Mouse (Mus musculus) hindbrain, embryonic 14.5 days (tissue): Measurements from ENCODE around the gene Rad51d. TPM values are rescaled to one million over a fixed set of nuclear protein-coding genes. Genes with fewer than 3 reads are reported as not detected.

Source experiments
- ATAC-seq: fragments of 200-750 bp; cut with Nextera tagmentation; 2 replicates; pipeline ENCODE4 v1.8.0; 2017; ENCODE audit warnings: moderate number of reproducible peaks, mild to moderate bottlenecking, moderate TSS enrichment, moderate library complexity; ENCODE audit not compliant: low FRiP score
- DNase-seq: peaks from one replicate; pipeline ENCODE4 v3.0.0-alpha.2; 2015; ENCODE audit warnings: low spot score
- H3K27ac ChIP-seq: fragments of 300-500 bp; sonication (generic); 2 replicates; pipeline ENCODE4 v1.5.1; 2014; ENCODE audit warnings: mild to moderate bottlenecking, moderate library complexity
- H3K27me3 ChIP-seq: fragments of 300-500 bp; sonication (generic); 2 replicates; pipeline ENCODE4 v1.6.1; 2014; ENCODE audit warnings: mild to moderate bottlenecking, low read length, mixed read lengths; ENCODE audit not compliant: control insufficient read depth, insufficient read depth
- H3K36me3 ChIP-seq: fragments of 300-500 bp; sonication (generic); replicated peaks from 2 replicates; pipeline ENCODE4 v1.6.1; 2014; ENCODE audit not compliant: control insufficient read depth, insufficient read depth
- H3K4me1 ChIP-seq: fragments of 300-500 bp; sonication (generic); replicated peaks from 2 replicates; pipeline ENCODE4 v1.6.1; 2014; ENCODE audit warnings: antibody characterized with exemption, low read length, mixed read lengths; ENCODE audit not compliant: control insufficient read depth, insufficient read depth
- H3K4me2 ChIP-seq: fragments of 300-500 bp; sonication (generic); replicated peaks from 2 replicates; pipeline ENCODE4 v1.6.1; 2014; ENCODE audit warnings: mild to moderate bottlenecking, moderate library complexity
- H3K4me3 ChIP-seq: fragments of 300-500 bp; sonication (generic); replicated peaks from 2 replicates; pipeline ENCODE4 v1.5.1; 2014; ENCODE audit warnings: mild to moderate bottlenecking, low read length
- H3K9ac ChIP-seq: fragments of 300-500 bp; sonication (generic); 2 replicates; pipeline ENCODE4 v1.6.1; 2014
- H3K9me3 ChIP-seq: fragments of 300-500 bp; sonication (generic); 2 replicates; pipeline ENCODE4 v1.6.1; 2016; ENCODE audit warnings: low read length; ENCODE audit not compliant: control insufficient read depth
- WGBS: fragments of 180-500 bp; shearing (Covaris S2); extraction: QIAGEN DNeasy Blood & Tissue Kit; methylation state at CpG from one replicate; pipeline ENCODE4 v1.1.7; 2014; 5-methylcytosine and 5-hydroxymethylcytosine counted together
- polyA plus RNA-seq: library from polyadenylated mRNA; unstranded; fragments of >200 nt; fragmentation: Nextera tagmentation; extraction: Ambion mirVana; gene quantifications from 2 replicates; pipeline ENCODE4 v1.2.1, GENCODE M21; 2014

The Rad51d gene
- polyA plus RNA-seq, 1 experiment from 2014 or later = 14.3 TPM

DNA sequence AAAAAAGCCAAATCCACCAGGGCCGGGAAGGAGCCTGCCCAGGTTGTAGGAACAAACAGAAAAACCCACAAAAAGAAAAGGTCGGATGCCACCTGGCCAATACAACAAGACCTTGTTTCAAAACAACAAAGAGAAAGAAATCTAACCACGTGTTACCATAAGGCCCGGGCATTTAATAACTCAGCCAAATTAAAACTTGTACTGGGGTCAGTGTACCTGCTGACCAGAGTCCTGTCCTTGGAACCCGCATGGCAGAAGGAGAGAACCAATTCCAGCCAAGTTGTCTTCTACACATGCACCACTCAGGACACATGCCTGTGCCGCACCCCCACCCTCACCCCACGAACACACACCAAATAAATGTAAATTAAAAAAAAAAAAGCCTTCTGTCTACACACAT, 37.5 kb downstream of the Rad51d start:
- H3K36me3 ChIP-seq = no peaks in the 10 kb centered on the region
- no peak for DNase-seq
- no peaks in the 10 kb centered on the region for H3K9me3 ChIP-seq
- H3K9ac ChIP-seq = no peak overlapping the region
- H3K4me1 ChIP-seq = peaks cover 6% of the 10 kb centered on the region
- ATAC-seq = no peak
- H3K27me3 ChIP-seq = no peaks in the 10 kb centered on the region
- no peak overlapping the region for H3K4me2 ChIP-seq
- no peak overlapping the region for H3K27ac ChIP-seq
- H3K4me3 ChIP-seq = no peak overlapping the region
- 92% methylated on average over 7 of the region's 7 CpGs for WGBS

DNA sequence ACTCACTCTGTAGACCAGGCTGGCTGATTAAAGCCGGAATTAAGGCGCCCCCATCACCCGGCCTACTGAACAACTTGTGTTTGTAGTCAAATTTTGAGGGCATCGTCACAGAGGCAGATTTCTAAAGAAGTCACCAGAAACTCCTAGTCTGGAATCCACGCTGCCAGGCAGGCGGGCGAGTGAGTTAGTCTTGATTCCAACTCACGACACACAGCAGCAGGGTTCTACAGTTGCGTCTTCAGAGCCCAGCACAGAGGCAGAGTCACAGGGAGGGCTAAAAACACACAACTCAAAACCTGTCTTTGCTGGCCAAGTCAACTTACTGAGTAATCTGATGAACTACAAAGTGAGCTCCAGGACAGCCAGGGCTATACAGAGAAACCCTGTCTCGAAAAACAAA, 37.9 kb downstream of the Rad51d start:
- Histone ChIP-seq H3K4me3 (no peak overlapping the region), H3K27me3 (no peaks in the 10 kb centered on the region), H3K4me1 (peaks cover 6% of the 10 kb centered on the region), H3K36me3 (no peaks in the 10 kb centered on the region), H3K4me2 (no peak overlapping the region), H3K27ac (no peak overlapping the region), H3K9me3 (no peaks in the 10 kb centered on the region), H3K9ac (no peak overlapping the region)
- ATAC-seq (no peak), DNase-seq (no peak)
- 85% methylated on average over 10 of the region's 10 CpGs for WGBS

DNA sequence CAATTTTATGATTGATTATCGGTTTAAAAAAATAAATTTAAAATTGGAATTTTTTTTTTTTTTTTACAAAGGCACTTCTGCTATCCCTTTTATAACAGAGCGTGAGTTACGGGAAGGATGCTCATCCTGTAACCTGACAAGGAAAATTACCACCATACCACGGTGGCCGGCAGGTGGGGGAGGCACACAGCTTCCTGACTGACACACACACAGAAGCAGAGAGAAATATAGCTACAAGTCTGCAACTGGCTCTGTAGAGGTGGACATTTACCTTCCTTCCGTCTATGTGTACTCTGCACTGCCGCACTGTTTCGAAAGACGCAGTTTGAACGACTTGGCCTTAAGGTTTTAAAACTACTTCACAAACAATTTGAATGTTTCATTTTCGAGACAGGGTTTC, 38.3 kb downstream of the Rad51d start:
- 87% methylated on average over 11 of the region's 11 CpGs for WGBS

DNA sequence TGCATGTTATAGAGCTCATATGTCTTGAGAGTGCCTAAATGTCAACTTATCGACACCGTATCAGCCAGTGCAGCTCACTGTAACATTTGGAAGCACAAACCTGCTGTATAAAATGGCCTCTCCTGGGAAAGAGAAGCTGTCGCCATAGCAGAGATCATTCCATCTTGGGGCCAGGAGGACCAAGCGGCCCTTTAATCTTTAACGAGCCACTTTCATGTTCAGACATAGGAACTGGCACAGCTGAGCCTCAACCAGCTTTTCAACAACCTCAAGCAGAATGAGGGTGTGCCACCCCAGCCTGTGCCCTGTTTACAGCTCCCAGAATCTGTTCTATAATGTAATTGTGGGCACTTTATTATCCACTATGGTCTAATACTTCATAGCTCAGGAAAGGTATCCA, 40.2 kb downstream of the Rad51d start:
- peak overlapping the region; percentile 32; the same call in 1 of the 2 replicates for H3K27ac ChIP-seq
- DNase-seq (no peak), ATAC-seq (no peak)
- no peak overlapping the region for H3K4me3 ChIP-seq
- H3K27me3 ChIP-seq = no peaks in the 10 kb centered on the region
- no peak overlapping the region for H3K9ac ChIP-seq
- no peaks in the 10 kb centered on the region for H3K9me3 ChIP-seq
- WGBS = 46% methylated on average over 5 of the region's 5 CpGs
- H3K4me2 ChIP-seq = no peak overlapping the region
- H3K36me3 ChIP-seq = no peaks in the 10 kb centered on the region
- H3K4me1 ChIP-seq = peaks cover 16% of the 10 kb centered on the region

More for the DNA sequence above, 38.3 kb downstream of the Rad51d start:
- Histone ChIP-seq H3K9ac (no peak overlapping the region), H3K4me1 (peaks cover 6% of the 10 kb centered on the region), H3K36me3 (no peaks in the 10 kb centered on the region), H3K4me3 (no peak overlapping the region), H3K27ac (no peak overlapping the region), H3K27me3 (no peaks in the 10 kb centered on the region), H3K4me2 (no peak overlapping the region; the same call in 1 of the 2 replicates), H3K9me3 (no peaks in the 10 kb centered on the region)
- DNase-seq (no peak), ATAC-seq (no peak)

DNA sequence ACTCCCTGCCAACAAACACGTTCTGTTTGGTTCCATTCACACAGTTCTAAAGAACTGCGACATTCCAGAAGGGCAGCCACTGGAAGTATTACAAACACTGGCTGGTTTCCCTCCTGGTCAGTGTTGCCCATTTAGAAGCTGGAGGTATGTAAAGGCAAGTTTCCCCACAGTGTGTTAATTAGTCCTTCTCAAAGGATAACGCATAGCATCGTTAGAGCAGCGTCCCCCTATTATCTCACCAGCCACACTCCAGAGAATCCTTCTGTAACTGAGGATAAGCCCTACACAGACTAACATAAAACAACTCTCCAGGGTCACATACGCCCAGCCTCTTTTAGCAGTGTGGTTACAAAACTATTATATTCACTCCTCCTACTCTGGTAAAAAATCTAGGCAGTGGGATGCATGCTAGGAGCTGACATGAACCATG, 42.8 kb downstream of the Rad51d start:
- no peaks in the 10 kb centered on the region for H3K36me3 ChIP-seq
- 26% methylated on average over 6 of the region's 6 CpGs for WGBS
- no peak overlapping the region for H3K4me2 ChIP-seq
- no peak for DNase-seq
- H3K27me3 ChIP-seq = no peaks in the 10 kb centered on the region
- no peak overlapping the region for H3K27ac ChIP-seq
- no peaks in the 10 kb centered on the region for H3K9me3 ChIP-seq
- no peak overlapping the region for H3K4me3 ChIP-seq
- H3K4me1 ChIP-seq = peaks cover 22% of the 10 kb centered on the region
- no peak overlapping the region for H3K9ac ChIP-seq
- ATAC-seq = no peak

DNA sequence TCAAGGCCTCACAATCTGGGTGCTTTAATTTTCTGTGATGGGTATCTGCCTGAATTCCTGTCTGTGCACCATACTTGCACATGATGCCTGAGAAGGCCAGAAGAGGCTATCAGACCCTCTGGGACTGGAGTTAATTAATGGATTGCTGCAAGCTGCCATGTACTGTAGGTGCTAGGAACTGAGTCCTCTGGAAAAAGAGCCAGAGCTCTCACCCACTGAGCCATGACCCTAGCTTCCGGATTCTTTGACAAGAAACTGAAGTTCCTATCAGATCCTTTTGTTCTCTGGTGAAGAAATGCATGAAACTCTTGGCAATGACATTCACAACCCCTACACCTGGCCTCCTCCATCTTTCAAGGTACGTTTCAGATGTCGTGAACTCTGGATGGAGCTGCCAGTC, 43.5 kb downstream of the Rad51d start:
- Histone ChIP-seq H3K4me1 (peaks cover 22% of the 10 kb centered on the region), H3K4me3 (no peak overlapping the region), H3K27ac (no peak overlapping the region), H3K4me2 (no peak overlapping the region), H3K27me3 (no peaks in the 10 kb centered on the region), H3K9ac (no peak overlapping the region), H3K36me3 (no peaks in the 10 kb centered on the region), H3K9me3 (no peaks in the 10 kb centered on the region)
- 76% methylated on average over 3 of the region's 3 CpGs for WGBS
- DNase-seq (no peak), ATAC-seq (no peak)

DNA sequence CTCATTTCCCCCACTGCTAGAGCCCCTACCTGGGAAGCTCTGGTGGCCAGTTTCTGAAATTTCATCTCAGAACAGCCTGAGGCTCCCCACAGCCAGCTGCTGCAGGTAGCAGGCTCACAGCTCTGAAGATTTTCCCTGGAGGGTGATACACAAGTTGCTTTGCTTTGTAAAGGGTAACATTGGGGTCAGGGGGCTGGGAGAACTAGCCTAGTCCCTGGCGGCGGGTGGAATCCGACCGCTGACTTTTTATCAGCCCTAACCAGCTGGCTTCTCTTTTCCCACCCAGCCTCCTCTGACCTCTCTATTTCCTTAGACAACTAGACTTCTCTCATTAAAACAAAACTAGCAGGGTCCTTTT, 44.4 kb downstream of the Rad51d start:
- 48% methylated on average over 4 of the region's 4 CpGs for WGBS
- ATAC-seq (no peak), DNase-seq (no peak)
- no peaks in the 10 kb centered on the region for H3K27me3 ChIP-seq
- no peaks in the 10 kb centered on the region for H3K36me3 ChIP-seq
- H3K4me1 ChIP-seq = peaks cover 22% of the 10 kb centered on the region
- H3K9ac ChIP-seq = peak overlapping the region; percentile 34
- H3K27ac ChIP-seq = peak overlapping the region; percentile 30; the same call in 1 of the 2 replicates
- H3K9me3 ChIP-seq = no peaks in the 10 kb centered on the region
- H3K4me3 ChIP-seq = no peak overlapping the region
- peak overlapping the region; percentile 26 for H3K4me2 ChIP-seq

DNA sequence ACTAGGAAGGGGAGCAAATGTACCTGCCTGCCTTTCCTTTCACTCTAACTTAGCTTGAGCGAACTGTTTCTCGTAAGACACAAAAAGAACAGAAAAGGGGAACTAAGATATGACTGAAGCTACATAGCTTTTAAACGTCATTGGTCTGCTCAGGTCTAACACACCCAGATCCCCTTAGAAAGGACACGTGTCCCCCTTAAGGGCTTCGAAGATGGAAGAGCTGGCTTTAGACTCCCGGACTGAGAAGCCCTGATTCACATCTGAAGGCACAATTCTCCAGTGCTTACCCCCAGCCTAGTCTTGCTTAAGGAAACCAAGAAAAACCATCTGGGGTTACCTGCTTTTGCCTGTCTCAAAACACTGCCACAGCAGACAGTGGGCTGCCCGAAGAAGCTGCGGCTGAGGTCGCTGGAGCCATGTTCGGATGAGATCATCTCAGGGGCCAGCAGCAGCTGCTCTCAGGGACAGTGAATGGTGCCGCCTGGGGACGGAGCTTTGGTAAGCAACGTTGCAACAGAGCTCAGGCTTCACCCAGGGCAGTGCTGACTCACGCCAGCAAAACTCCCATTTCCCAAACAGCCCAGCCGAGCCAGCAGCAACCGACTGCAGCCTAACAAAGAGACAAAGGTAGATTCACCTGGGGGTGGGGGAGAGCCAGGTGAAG, 44.9 kb downstream of the Rad51d start:
- Histone ChIP-seq H3K36me3 (no peaks in the 10 kb centered on the region), H3K27me3 (no peaks in the 10 kb centered on the region), H3K4me1 (peaks cover 22% of the 10 kb centered on the region), H3K27ac (peak overlapping the region; percentile 30; the same call in 1 of the 2 replicates), H3K9ac (peak overlapping the region; percentile 34), H3K9me3 (no peaks in the 10 kb centered on the region), H3K4me2 (peak overlapping the region; percentile 26), H3K4me3 (0 out of 2 replicates have a peak overlapping the region, but pooled peaks have one; percentile 11)
- WGBS = 30% methylated on average over 16 of the region's 16 CpGs
- ATAC-seq = no peak
- DNase-seq = no peak

DNA sequence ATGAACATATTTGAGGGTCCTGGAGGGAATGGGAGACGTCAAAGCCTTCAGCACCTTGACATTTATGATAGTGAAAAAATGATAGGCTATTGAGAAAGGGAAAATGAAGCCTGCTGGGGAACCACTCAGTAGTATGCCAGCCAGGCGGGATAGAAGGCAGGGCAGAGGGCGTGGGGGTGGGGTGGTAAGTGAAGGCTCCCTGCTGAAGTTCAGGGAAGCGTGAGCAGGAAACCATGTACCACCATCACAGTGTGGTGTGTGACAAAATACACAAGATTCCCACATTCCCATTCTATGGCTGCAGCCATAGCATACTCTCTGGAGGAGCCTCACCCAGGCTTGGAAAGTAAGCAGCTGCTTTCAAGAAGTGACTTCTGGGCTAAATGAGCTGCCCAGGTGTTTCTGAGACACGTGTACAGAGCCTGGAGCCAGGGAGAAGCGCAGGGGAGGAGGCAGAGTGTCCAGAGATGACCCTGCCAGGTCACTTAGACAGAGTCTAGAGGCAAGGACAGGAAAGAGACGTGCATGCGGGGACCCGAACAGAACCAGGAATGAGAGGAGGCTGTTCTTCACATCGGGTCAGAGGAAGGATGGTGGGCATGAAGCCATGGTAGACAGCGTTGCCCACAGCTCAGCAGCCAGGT, 45.5 kb downstream of the Rad51d start:
- H3K4me1 ChIP-seq = peaks cover 16% of the 10 kb centered on the region
- 67% methylated on average over 11 of the region's 11 CpGs for WGBS
- H3K4me3 ChIP-seq = no peak overlapping the region
- no peaks in the 10 kb centered on the region for H3K27me3 ChIP-seq
- DNase-seq (no peak), ATAC-seq (no peak)
- H3K4me2 ChIP-seq = 0 out of 2 replicates have a peak overlapping the region, but pooled peaks have one; percentile 26
- no peaks in the 10 kb centered on the region for H3K36me3 ChIP-seq
- H3K27ac ChIP-seq = no peak overlapping the region
- no peaks in the 10 kb centered on the region for H3K9me3 ChIP-seq
- H3K9ac ChIP-seq = no peak overlapping the region
